In the genomic region with DNA sequence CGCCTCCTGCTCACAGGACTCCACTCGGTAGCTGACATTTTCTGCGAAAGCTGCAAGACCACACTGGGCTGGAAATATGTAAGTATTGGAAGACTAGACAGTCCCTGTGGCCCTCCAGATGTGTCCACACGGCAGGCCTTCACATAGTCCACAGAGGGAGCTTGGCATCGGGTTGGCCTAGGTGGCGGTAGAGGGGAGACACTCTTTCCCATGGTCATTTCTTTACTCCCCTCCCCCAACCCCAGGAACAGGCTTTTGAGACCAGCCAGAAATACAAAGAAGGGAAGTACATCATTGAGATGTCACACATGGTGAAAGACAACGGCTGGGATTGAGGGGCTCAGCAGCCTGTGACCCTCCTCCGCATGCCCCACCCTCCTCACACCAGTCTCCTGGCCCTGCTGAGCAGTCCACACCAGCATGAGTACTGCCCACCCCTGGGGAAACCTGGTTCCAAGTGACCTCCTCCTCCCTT, we compare ENCODE assay signal across 9 mouse cellular contexts. TPM values are rescaled to one million over a fixed set of nuclear protein-coding genes. Genes with fewer than 3 reads are reported as not detected.
A peak's percentile ranks its signal among the peaks of the same experiment; 100 is the strongest.
DNase-seq lines count a peak whose midpoint lies in the region; ATAC-seq and TF ChIP-seq lines count a peak whose summit lies in the region.
"Had no signal": no experiment of that assay in that cellular context is flagged by ENCODE, and none has a peak within 500 bp of the region (broad histone marks: within the 10 kb centered on the region; RNA-seq: fewer than 3 reads in every experiment).

No protein-coding gene starts in this region.

- H3K9ac ChIP-seq in heart, embryonic 12.5 days: peak overlapping the region; percentile 44
- peak overlapping the region; percentile 57; the same call in 1 of the 2 replicates for H3K9ac ChIP-seq in hindbrain, embryonic 12.5 days

- peak overlapping the region; percentile 50; the same call in 1 of the 2 replicates for H3K4me3 ChIP-seq in heart, embryonic 12.5 days
- H3K4me3 ChIP-seq in hindbrain, embryonic 12.5 days: peak overlapping the region; percentile 53
- no peak overlapping the region for H3K4me3 ChIP-seq in gastrocnemius, adult 2 months

- peak overlapping the region; percentile 69 for H3K4me2 ChIP-seq in heart, embryonic 12.5 days
- peak overlapping the region; percentile 76 for H3K4me2 ChIP-seq in hindbrain, embryonic 12.5 days (replicated peaks)

- peak overlapping the region; percentile 34; the same call in 1 of the 2 replicates for H3K27ac ChIP-seq in heart, embryonic 12.5 days (ENCODE audit: poor library complexity, severe bottlenecking)
- H3K27ac ChIP-seq in hindbrain, embryonic 12.5 days: peak overlapping the region; percentile 81
- no peak overlapping the region for H3K27ac ChIP-seq in gastrocnemius, adult 2 months

- H3K27me3 ChIP-seq in heart, embryonic 12.5 days (replicated peaks): 0 out of 2 replicates have a peak, but pooled peaks cover 3% of the 10 kb centered on the region
- H3K27me3 ChIP-seq in hindbrain, embryonic 12.5 days: no peaks in the 10 kb centered on the region

- intact Hi-C loops in gastrocnemius, adult 2 months (cut with DNase I): no loop called here

- 9% methylated on average over 8 of the region's 8 CpGs for WGBS in heart, embryonic 12.5 days
- WGBS in hindbrain, embryonic 12.5 days: 4% methylated on average over 8 of the region's 8 CpGs

- peaks cover 84% of the 10 kb centered on the region for H3K4me1 ChIP-seq in heart, embryonic 12.5 days (replicated peaks)
- H3K4me1 ChIP-seq in hindbrain, embryonic 12.5 days: peaks cover 87% of the 10 kb centered on the region

- 0 out of 2 replicates have a peak, but pooled peaks have one; percentile 4 for TF ChIP-seq POLR2A in brain, embryonic 14.5 days (IDR thresholded peaks at IDR 0.05; ENCODE audit: borderline replicate concordance, extremely low read depth, insufficient read depth, insufficient read length, poor library complexity, severe bottlenecking)

- H3K9me3 ChIP-seq in heart, embryonic 12.5 days (replicated peaks): no peaks in the 10 kb centered on the region
- no peaks in the 10 kb centered on the region for H3K9me3 ChIP-seq in hindbrain, embryonic 12.5 days (replicated peaks)

- H3K36me3 ChIP-seq in heart, embryonic 12.5 days: peaks cover 13% of the 10 kb centered on the region
- H3K36me3 ChIP-seq in hindbrain, embryonic 12.5 days: no peaks in the 10 kb centered on the region; the same call in 1 of the 2 replicates

- DNase-seq in heart, adult 11 months: no peak
- peak; percentile 51 for DNase-seq in brain, embryonic 14.5 days (ENCODE audit: low read depth)
- DNase-seq in lung, postnatal 36 days: peak; percentile 22
- DNase-seq in c-Kit-positive CD71-positive TER-119-positive erythroid progenitor cells, embryonic 14.5 days (ENCODE audit: low spot score): no peak
- no peak for DNase-seq in right cerebral cortex, adult 18-20 months
- no peak for DNase-seq in gastrocnemius, adult 2 months

- peak; percentile 12; the same call in 1 of the 2 replicates for ATAC-seq in heart, embryonic 12.5 days (ENCODE audit: insufficient number of reproducible peaks, low FRiP score)
- ATAC-seq in hindbrain, embryonic 12.5 days (ENCODE audit: low FRiP score): peak; percentile 9; the same call in 1 of the 2 replicates

- TF ChIP-seq CTCF in brain, embryonic 14.5 days (IDR thresholded peaks at IDR 0.05; ENCODE audit: borderline replicate concordance, extremely low read depth, insufficient read depth, insufficient read length): peak; percentile 31; the same call in 1 of the 2 replicates
- TF ChIP-seq CTCF in gastrocnemius, adult 2 months (IDR thresholded peaks at IDR 0.05): no peak

RNA-seq across cellular contexts. Expression of gene Ypel4, which starts 3.6 kb away (rescaled TPM):
- 10.0 and 11.5 TPM in 2 replicates for polyA plus RNA-seq in heart, embryonic 12.5 days (2016; fragmentation: Nextera tagmentation; extraction: Ambion mirVana)
- polyA plus RNA-seq in brain, embryonic 14.5 days (2012; rRNA removed): 41.7 and 61.5 TPM in 2 replicates
- polyA plus RNA-seq in hindbrain, embryonic 12.5 days (2016; fragmentation: Nextera tagmentation; extraction: Ambion mirVana): 21.0 and 22.4 TPM in 2 replicates
- total RNA-seq in gastrocnemius, adult 2 months (2021): under 1 TPM; 0.33 to 0.86 TPM

RNA-seq across cellular contexts. Expression of gene Gm19426, which starts 6.0 kb away (rescaled TPM):
- 8.5 and 9.2 TPM in 2 replicates for polyA plus RNA-seq in heart, embryonic 12.5 days (2016; fragmentation: Nextera tagmentation; extraction: Ambion mirVana)
- 6.8 and 7.6 TPM in 2 replicates for polyA plus RNA-seq in brain, embryonic 14.5 days (2012; rRNA removed)
- polyA plus RNA-seq in hindbrain, embryonic 12.5 days (2016; fragmentation: Nextera tagmentation; extraction: Ambion mirVana): 9.7 and 10.9 TPM in 2 replicates
- total RNA-seq in gastrocnemius, adult 2 months (2021): not detected
- total RNA-seq: hematopoietic stem cell, adult 5-6 weeks had no signal

RNA-seq across cellular contexts. Expression of gene Clp1, which starts 10.3 kb away (rescaled TPM):
- polyA plus RNA-seq in heart, embryonic 12.5 days (2016; fragmentation: Nextera tagmentation; extraction: Ambion mirVana): 22.7 and 23.6 TPM in 2 replicates
- 15.8 and 21.4 TPM in 2 replicates for polyA plus RNA-seq in brain, embryonic 14.5 days (2012; rRNA removed)
- 35.0 and 37.0 TPM in 2 replicates for polyA plus RNA-seq in hindbrain, embryonic 12.5 days (2016; fragmentation: Nextera tagmentation; extraction: Ambion mirVana)
- total RNA-seq in gastrocnemius, adult 2 months (2021): 1 to 10 TPM; 4.2 to 5.2 TPM

RNA-seq across cellular contexts. Expression of gene Zdhhc5, which starts 22.5 kb away (rescaled TPM):
- polyA plus RNA-seq in heart, embryonic 12.5 days (2016; fragmentation: Nextera tagmentation; extraction: Ambion mirVana): 35.4 and 38.9 TPM in 2 replicates
- polyA plus RNA-seq in brain, embryonic 14.5 days (2012; rRNA removed): 34.8 and 35.4 TPM in 2 replicates
- polyA plus RNA-seq in hindbrain, embryonic 12.5 days (2016; fragmentation: Nextera tagmentation; extraction: Ambion mirVana): 30.0 and 33.8 TPM in 2 replicates
- total RNA-seq in gastrocnemius, adult 2 months (2021): 10 to 100 TPM; 71.9 to 75.1 TPM

RNA-seq across cellular contexts. Expression of gene Serping1, which starts 37.8 kb away (rescaled TPM):
- polyA plus RNA-seq in heart, embryonic 12.5 days (2016; fragmentation: Nextera tagmentation; extraction: Ambion mirVana): 32.2 and 32.8 TPM in 2 replicates
- 22.5 and 29.6 TPM in 2 replicates for polyA plus RNA-seq in brain, embryonic 14.5 days (2012; rRNA removed)
- polyA plus RNA-seq in hindbrain, embryonic 12.5 days (2016; fragmentation: Nextera tagmentation; extraction: Ambion mirVana): 35.4 and 43.2 TPM in 2 replicates
- total RNA-seq in gastrocnemius, adult 2 months (2021): 10 to 100 TPM; 52.3 to 82.6 TPM
- total RNA-seq: hematopoietic stem cell, adult 5-6 weeks had no signal

Comparison
In these comparisons a context has a peak if more than half of its experiments do, and no peak if none do; other contexts are left out.
1. DNase-seq: peak in brain, embryonic 14.5 days (single experiment) and lung, postnatal 36 days (single experiment); none in heart, adult 11 months (single experiment), c-Kit-positive CD71-positive TER-119-positive erythroid progenitor cells, embryonic 14.5 days (single experiment), right cerebral cortex, adult 18-20 months (single experiment) and gastrocnemius, adult 2 months (single experiment).